Mouse (Mus musculus) heart, embryonic 16.5 days (tissue): ENCODE results near the gene Cacna1e. TPM values are rescaled to one million over a fixed set of nuclear protein-coding genes. Genes with fewer than 3 reads are reported as not detected.

Experiments
- ATAC-seq: fragments of 200-750 bp; cut with Nextera tagmentation; replicated peaks from 2 replicates; pipeline ENCODE4 v1.8.0; 2017; ENCODE audit warnings: moderate number of reproducible peaks; ENCODE audit not compliant: insufficient read depth, low FRiP score; ENCODE audit errors: extremely low read depth
- H3K27ac ChIP-seq: fragments of 300-500 bp; sonication (generic); 2 replicates; pipeline ENCODE4 v1.5.1; 2014; ENCODE audit warnings: mild to moderate bottlenecking, low read length, control low read depth, moderate library complexity
- H3K27me3 ChIP-seq: fragments of 300-500 bp; sonication (generic); 2 replicates; pipeline ENCODE4 v1.6.1; 2014; ENCODE audit warnings: low read length, mixed read lengths; ENCODE audit not compliant: control insufficient read depth, insufficient read depth
- H3K36me3 ChIP-seq: fragments of 300-500 bp; sonication (generic); 2 replicates; pipeline ENCODE4 v1.6.1; 2014; ENCODE audit not compliant: control insufficient read depth, insufficient read depth
- H3K4me1 ChIP-seq: fragments of 300-500 bp; sonication (generic); 2 replicates; pipeline ENCODE4 v1.6.1; 2014; ENCODE audit warnings: low read length, mixed read lengths; ENCODE audit not compliant: control insufficient read depth, insufficient read depth
- H3K4me2 ChIP-seq: fragments of 300-500 bp; sonication (generic); 2 replicates; pipeline ENCODE4 v1.6.1; 2014; ENCODE audit warnings: low read depth, mild to moderate bottlenecking, control low read depth, low read length
- H3K4me3 ChIP-seq: fragments of 300-500 bp; sonication (generic); 2 replicates; pipeline ENCODE4 v1.5.1; 2014; ENCODE audit warnings: mild to moderate bottlenecking, control low read depth, low read length
- H3K9ac ChIP-seq: fragments of 300-500 bp; sonication (generic); 2 replicates; pipeline ENCODE4 v1.6.1; 2014; ENCODE audit warnings: low read length, control low read depth
- H3K9me3 ChIP-seq: fragments of 300-500 bp; sonication (generic); replicated peaks from 2 replicates; pipeline ENCODE4 v1.6.1; 2016; ENCODE audit warnings: low read length; ENCODE audit not compliant: control insufficient read depth
- WGBS: fragments of 180-500 bp; shearing (Covaris S2); extraction: QIAGEN DNeasy Blood & Tissue Kit; methylation state at CpG from one replicate; pipeline ENCODE4 v1.1.7; 2014; 5-methylcytosine and 5-hydroxymethylcytosine counted together
- polyA plus RNA-seq: library from polyadenylated mRNA; unstranded; fragments of >200 nt; fragmentation: Nextera tagmentation; extraction: Ambion mirVana; gene quantifications from 2 replicates; pipeline ENCODE4 v1.2.1, GENCODE M21; 2015

Cacna1e gene
- polyA plus RNA-seq, 1 experiment from 2014 or later, result 0.13 TPM

- WGBS, result 30% methylated on average over 6 of the region's 6 CpGs
- Histone ChIP-seq H3K36me3 (no peaks in the 10 kb centered on the region), H3K4me2 (no peak overlapping the region), H3K4me3 (no peak overlapping the region), H3K9ac (no peak overlapping the region), H3K27ac (no peak overlapping the region), H3K4me1 (peaks cover 9% of the 10 kb centered on the region), H3K27me3 (peaks cover 57% of the 10 kb centered on the region), H3K9me3 (no peaks in the 10 kb centered on the region)
- ATAC-seq, result no peak
Measured at GRCm38 (mm10) chr1:154723078-154723477, 161.2 kb downstream of the Cacna1e start.

- ATAC-seq, result no peak
- Histone ChIP-seq H3K27me3 (no peaks in the 10 kb centered on the region), H3K4me2 (no peak overlapping the region), H3K36me3 (no peaks in the 10 kb centered on the region), H3K4me1 (no peaks in the 10 kb centered on the region), H3K9ac (no peak overlapping the region), H3K27ac (no peak overlapping the region), H3K9me3 (no peaks in the 10 kb centered on the region), H3K4me3 (no peak overlapping the region)
- 61% methylated on average over 7 of the region's 7 CpGs for WGBS
Measured at GRCm38 (mm10) chr1:154715596-154715995, 168.7 kb downstream of the Cacna1e start.

GRCm38 (mm10) chr1:154712747-154713146 is 171.6 kb downstream of the Cacna1e start:
- WGBS, result 71% methylated on average over 4 of the region's 4 CpGs

GRCm38 (mm10) chr1:154707584-154708290 is 176.6 kb downstream of the Cacna1e start:
- Histone ChIP-seq H3K4me1 (peaks cover 9% of the 10 kb centered on the region), H3K4me3 (no peak overlapping the region), H3K9ac (no peak overlapping the region), H3K9me3 (no peaks in the 10 kb centered on the region), H3K4me2 (no peak overlapping the region), H3K36me3 (no peaks in the 10 kb centered on the region), H3K27ac (no peak overlapping the region), H3K27me3 (no peaks in the 10 kb centered on the region)
- no peak for ATAC-seq
- 86% methylated on average over 4 of the region's 4 CpGs for WGBS

More at GRCm38 (mm10) chr1:154712747-154713146, 171.6 kb downstream of the Cacna1e start:
- H3K36me3 ChIP-seq, result no peaks in the 10 kb centered on the region
- no peak overlapping the region for H3K4me2 ChIP-seq
- H3K4me1 ChIP-seq, result no peaks in the 10 kb centered on the region
- H3K4me3 ChIP-seq, result no peak overlapping the region
- H3K27me3 ChIP-seq, result no peaks in the 10 kb centered on the region
- no peak overlapping the region for H3K27ac ChIP-seq
- ATAC-seq, result no peak
- H3K9ac ChIP-seq, result no peak overlapping the region
- H3K9me3 ChIP-seq, result no peaks in the 10 kb centered on the region

GRCm38 (mm10) chr1:154706974-154707373 is 177.3 kb downstream of the Cacna1e start:
- no peak overlapping the region for H3K4me2 ChIP-seq
- no peaks in the 10 kb centered on the region for H3K36me3 ChIP-seq
- no peak for ATAC-seq
- no peaks in the 10 kb centered on the region for H3K27me3 ChIP-seq
- no peak overlapping the region for H3K27ac ChIP-seq
- H3K4me1 ChIP-seq, result peaks cover 9% of the 10 kb centered on the region
- H3K9ac ChIP-seq, result no peak overlapping the region
- WGBS, result 73% methylated on average over 8 of the region's 8 CpGs
- no peak overlapping the region for H3K4me3 ChIP-seq
- no peaks in the 10 kb centered on the region for H3K9me3 ChIP-seq

GRCm38 (mm10) chr1:154705882-154706565 is 178.3 kb downstream of the Cacna1e start:
- WGBS, result 82% methylated on average over 7 of the region's 7 CpGs
- ATAC-seq, result no peak
- Histone ChIP-seq H3K27ac (no peak overlapping the region), H3K4me1 (peaks cover 9% of the 10 kb centered on the region), H3K9ac (no peak overlapping the region), H3K27me3 (no peaks in the 10 kb centered on the region), H3K36me3 (no peaks in the 10 kb centered on the region), H3K4me3 (no peak overlapping the region), H3K4me2 (no peak overlapping the region), H3K9me3 (no peaks in the 10 kb centered on the region)

GRCm38 (mm10) chr1:154704558-154705185 is 179.6 kb downstream of the Cacna1e start:
- Histone ChIP-seq H3K27me3 (no peaks in the 10 kb centered on the region), H3K4me3 (no peak overlapping the region), H3K9ac (no peak overlapping the region), H3K9me3 (no peaks in the 10 kb centered on the region), H3K36me3 (no peaks in the 10 kb centered on the region), H3K4me1 (peaks cover 9% of the 10 kb centered on the region), H3K27ac (no peak overlapping the region), H3K4me2 (no peak overlapping the region)
- no peak for ATAC-seq
- 55% methylated on average over 11 of the region's 11 CpGs for WGBS

- H3K9me3 ChIP-seq, result no peaks in the 10 kb centered on the region
- no peak for ATAC-seq
Measured at GRCm38 (mm10) chr1:154702623-154703022, 181.7 kb downstream of the Cacna1e start.

More at GRCm38 (mm10) chr1:154702623-154703022, 181.7 kb downstream of the Cacna1e start:
- Histone ChIP-seq H3K27ac (no peak overlapping the region), H3K4me3 (no peak overlapping the region), H3K27me3 (no peaks in the 10 kb centered on the region), H3K9ac (no peak overlapping the region), H3K36me3 (no peaks in the 10 kb centered on the region), H3K4me1 (peaks cover 9% of the 10 kb centered on the region), H3K4me2 (no peak overlapping the region)
- WGBS, result 85% methylated on average over 2 of the region's 2 CpGs
